Mouse (Mus musculus) lung, adult 2 months (tissue): ENCODE data around the gene Hist1h2ap.

ENCODE experiments used
- CTCF ChIP-seq: fragments of 200-500 bp; IDR thresholded peaks from 2 replicates; pipeline ENCODE4 v1.5.1; 2011; ENCODE audit warnings: mild to moderate bottlenecking, low read length, control low read depth; ENCODE audit not compliant: insufficient read depth
- POLR2A ChIP-seq: fragments of 200-500 bp; IDR thresholded peaks from 2 replicates; pipeline ENCODE4 v1.6.1; 2011; ENCODE audit warnings: low read depth, mild to moderate bottlenecking, control low read depth, low read length, borderline replicate concordance; ENCODE audit errors: extremely low read depth

DNA sequence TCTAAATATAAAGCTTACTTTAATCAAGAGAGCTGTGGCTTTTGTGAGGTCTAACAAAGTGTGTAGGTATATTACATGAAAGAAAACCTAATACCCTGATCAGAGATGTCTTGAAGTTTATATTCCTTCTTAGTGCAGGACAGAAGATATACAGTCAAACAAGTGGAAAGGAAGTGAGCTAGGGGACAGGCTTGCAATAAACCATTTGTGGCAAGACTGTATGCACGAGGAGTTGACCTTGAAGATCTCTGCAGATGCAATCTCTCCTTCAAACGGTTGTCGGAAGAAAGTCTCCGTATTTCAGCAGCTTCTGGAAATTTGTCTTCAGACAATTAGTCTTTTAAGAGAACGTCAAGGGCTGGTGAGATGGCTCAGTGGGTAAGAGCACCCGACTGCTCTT is 43.4 kb downstream of the Hist1h2ap start:
- TF ChIP-seq CTCF (no peak), POLR2A (no peak)
